Mouse (Mus musculus) lung, postnatal 10 days (tissue): ENCODE data around the gene Crnn.

Experiments used
- DNase-seq: peaks from one replicate; pipeline ENCODE4 v3.0.0; 2021

Gene Crnn

GRCm38 (mm10) chr3:93144510-93145051 is at the start of gene Crnn:
Gene Crnn, plus strand, starts transcription at chr3:93144787.
- no peak for DNase-seq

GRCm38 (mm10) chr3:93096447-93096846 is 48.1 kb upstream of the Crnn start:
- DNase-seq = no peak

- DNase-seq = no peak
These were observed 32.9 kb upstream of the Crnn start for GRCm38 (mm10) chr3:93111668-93112067.

GRCm38 (mm10) chr3:93114481-93114880 is 30.1 kb upstream of the Crnn start:
- DNase-seq = peak; percentile 32

- DNase-seq = no peak
These were observed 25.5 kb upstream of the Crnn start for GRCm38 (mm10) chr3:93119101-93119500.

- peak; percentile 53 for DNase-seq
These were observed 16.5 kb upstream of the Crnn start for GRCm38 (mm10) chr3:93128052-93128451.

- peak; percentile 22 for DNase-seq
These were observed 15.5 kb upstream of the Crnn start for GRCm38 (mm10) chr3:93129076-93129475.

- DNase-seq = peak; percentile 64
These were observed 14.1 kb upstream of the Crnn start for GRCm38 (mm10) chr3:93130460-93130859.

GRCm38 (mm10) chr3:93162502-93162901 is 17.9 kb downstream of the Crnn start:
- no peak for DNase-seq

GRCm38 (mm10) chr3:93162996-93163592 is 18.5 kb downstream of the Crnn start:
- DNase-seq = no peak

- peak; percentile 73 for DNase-seq
These were observed 36.3 kb downstream of the Crnn start for GRCm38 (mm10) chr3:93180856-93181255.

GRCm38 (mm10) chr3:93196978-93197377 is 52.4 kb downstream of the Crnn start, which contains the start of gene Flg2:
Gene Flg2, plus strand, starts transcription at chr3:93197278.
- no peak for DNase-seq
